Mouse (Mus musculus) neural tube, embryonic 12.5 days (tissue): ENCODE measurements at regions not wholly inside any gene's neighbourhood (a gene's known extent, or its start where the extent isn't known, plus 50 kb on each side); places are given as distances from the start of the nearest gene placed in this dataset.

Source experiments
- ATAC-seq: fragments of 200-750 bp; cut with Nextera tagmentation; 2 replicates; pipeline ENCODE4 v1.8.0; 2017; ENCODE audit warnings: low read depth, mild to moderate bottlenecking, moderate TSS enrichment, moderate library complexity; ENCODE audit not compliant: low FRiP score
- H3K27ac ChIP-seq: fragments of 300-500 bp; sonication (generic); 2 replicates; pipeline ENCODE4 v1.5.1; 2016
- H3K27me3 ChIP-seq: fragments of 300-500 bp; sonication (generic); replicated peaks from 2 replicates; pipeline ENCODE4 v1.6.1; 2016; ENCODE audit warnings: mild to moderate bottlenecking
- H3K36me3 ChIP-seq: fragments of 300-500 bp; sonication (generic); 2 replicates; pipeline ENCODE4 v1.6.1; 2016; ENCODE audit warnings: mild to moderate bottlenecking
- H3K4me1 ChIP-seq: fragments of 300-500 bp; sonication (generic); 2 replicates; pipeline ENCODE4 v1.6.1; 2016
- H3K4me2 ChIP-seq: fragments of 300-500 bp; sonication (generic); replicated peaks from 2 replicates; pipeline ENCODE4 v1.6.1; 2016; ENCODE audit warnings: mild to moderate bottlenecking
- H3K4me3 ChIP-seq: fragments of 300-500 bp; sonication (generic); 2 replicates; pipeline ENCODE4 v1.5.1; 2016
- H3K9ac ChIP-seq: fragments of 300-500 bp; sonication (generic); 2 replicates; pipeline ENCODE4 v1.6.1; 2016; ENCODE audit warnings: mild to moderate bottlenecking
- H3K9me3 ChIP-seq: fragments of 300-500 bp; sonication (generic); 2 replicates; pipeline ENCODE4 v1.6.1; 2016; ENCODE audit warnings: mild to moderate bottlenecking
- WGBS: fragments of 180-500 bp; shearing (Covaris S2); methylation state at CpG from one replicate; pipeline ENCODE4 v1.1.7; 2016; 5-methylcytosine and 5-hydroxymethylcytosine counted together

DNA sequence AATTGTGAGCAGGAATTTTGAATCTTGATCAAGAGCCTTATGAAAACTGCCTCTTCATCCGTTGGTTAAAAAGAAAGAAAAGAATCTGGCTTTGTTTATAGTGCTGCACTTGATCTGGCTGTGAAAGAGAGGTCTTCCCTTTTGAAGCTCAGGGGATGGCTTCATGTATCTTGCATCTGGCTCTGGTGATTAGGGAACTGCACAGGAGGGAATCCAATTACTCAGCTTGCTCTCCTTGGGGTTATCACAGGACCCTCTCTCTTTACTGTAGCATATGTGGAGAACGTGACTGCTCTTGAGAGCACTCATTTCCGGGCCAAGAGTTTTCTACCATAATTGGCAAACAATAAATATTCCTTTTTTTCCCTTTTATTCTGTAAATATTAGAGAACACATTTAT lies 116.6 kb upstream of the Robo2 start:
- no peak for ATAC-seq
- H3K9ac ChIP-seq, result no peak overlapping the region
- no peaks in the 10 kb centered on the region for H3K9me3 ChIP-seq
- no peaks in the 10 kb centered on the region for H3K36me3 ChIP-seq
- H3K4me3 ChIP-seq, result no peak overlapping the region
- WGBS, result 28% methylated on average over 3 of the region's 3 CpGs
- no peak overlapping the region for H3K27ac ChIP-seq
- no peaks in the 10 kb centered on the region for H3K27me3 ChIP-seq
- no peaks in the 10 kb centered on the region for H3K4me1 ChIP-seq
- no peak overlapping the region for H3K4me2 ChIP-seq

DNA sequence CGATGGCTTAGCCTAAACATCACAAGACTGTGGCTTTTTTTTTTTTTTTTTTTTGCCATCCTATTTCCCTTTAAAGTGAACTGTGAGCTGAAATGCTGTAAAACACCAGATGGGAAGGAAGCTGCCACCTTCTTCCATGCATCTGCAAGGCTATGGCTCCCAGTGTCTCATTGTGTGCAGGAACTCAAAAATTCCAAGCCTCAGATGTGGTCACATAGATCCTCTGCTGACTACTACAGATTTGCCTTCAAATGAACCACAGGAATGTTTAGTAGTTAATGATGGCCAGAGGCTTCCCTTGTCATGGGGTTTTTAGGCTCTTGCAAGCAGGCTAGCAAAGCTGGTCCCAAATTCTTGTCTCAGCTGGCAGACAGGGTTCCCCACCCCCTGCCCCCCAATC lies 114.9 kb upstream of the Robo2 start:
- Histone ChIP-seq H3K36me3 (no peaks in the 10 kb centered on the region), H3K27me3 (no peaks in the 10 kb centered on the region), H3K4me3 (no peak overlapping the region), H3K9me3 (no peaks in the 10 kb centered on the region), H3K9ac (no peak overlapping the region), H3K27ac (no peak overlapping the region), H3K4me2 (no peak overlapping the region), H3K4me1 (no peaks in the 10 kb centered on the region)
- 54% methylated on average over 1 of the region's 1 CpGs for WGBS
- no peak for ATAC-seq

DNA sequence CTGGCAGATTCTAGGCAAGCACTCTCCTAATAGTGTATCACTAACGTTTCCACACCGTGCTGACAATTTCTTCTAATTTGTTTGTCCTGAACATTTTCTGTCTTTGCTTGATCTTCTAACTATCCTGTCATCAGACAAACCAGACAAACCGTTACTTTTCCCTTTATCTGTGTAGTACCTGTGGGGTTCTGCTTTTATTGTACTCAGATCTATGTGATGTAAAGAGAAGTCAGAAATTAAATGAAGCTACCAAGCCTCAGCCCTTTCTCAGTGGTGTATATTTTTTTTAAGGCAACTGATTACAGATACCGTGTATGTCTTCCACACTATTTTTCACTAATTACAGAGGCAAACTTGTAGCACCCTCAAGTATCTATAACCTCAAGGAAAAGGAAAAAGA lies 108.9 kb upstream of the Robo2 start:
- H3K36me3 ChIP-seq, result no peaks in the 10 kb centered on the region
- no peaks in the 10 kb centered on the region for H3K27me3 ChIP-seq
- no peaks in the 10 kb centered on the region for H3K9me3 ChIP-seq
- ATAC-seq, result no peak
- H3K4me1 ChIP-seq, result no peaks in the 10 kb centered on the region
- no peak overlapping the region for H3K9ac ChIP-seq
- H3K4me3 ChIP-seq, result no peak overlapping the region
- WGBS, result 84% methylated on average over 4 of the region's 4 CpGs
- no peak overlapping the region for H3K27ac ChIP-seq
- H3K4me2 ChIP-seq, result no peak overlapping the region

DNA sequence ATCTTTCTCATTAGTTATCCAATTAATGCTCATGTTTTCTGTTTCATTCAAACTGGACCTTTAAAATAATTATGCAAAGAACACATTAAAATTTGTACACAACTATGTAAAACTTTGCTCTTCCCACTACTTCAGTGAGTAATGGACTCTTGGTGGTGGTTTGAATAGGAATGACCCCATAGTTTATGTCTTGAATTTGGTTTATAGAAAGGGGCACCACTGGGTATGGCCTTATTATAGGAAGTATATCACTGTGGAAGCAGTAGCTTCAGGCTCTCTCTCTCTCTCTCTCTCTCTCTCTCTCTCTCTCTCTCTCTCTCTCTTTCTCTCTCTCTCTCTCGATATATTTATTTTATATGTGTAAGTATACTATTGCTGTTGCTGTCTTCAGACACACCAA lies 106.3 kb upstream of the Robo2 start:
- no peak for ATAC-seq
- Histone ChIP-seq H3K36me3 (no peaks in the 10 kb centered on the region), H3K27ac (no peak overlapping the region), H3K9ac (no peak overlapping the region), H3K27me3 (no peaks in the 10 kb centered on the region), H3K9me3 (no peaks in the 10 kb centered on the region), H3K4me1 (no peaks in the 10 kb centered on the region), H3K4me2 (no peak overlapping the region), H3K4me3 (no peak overlapping the region)
- 89% methylated on average over 1 of the region's 1 CpGs for WGBS

DNA sequence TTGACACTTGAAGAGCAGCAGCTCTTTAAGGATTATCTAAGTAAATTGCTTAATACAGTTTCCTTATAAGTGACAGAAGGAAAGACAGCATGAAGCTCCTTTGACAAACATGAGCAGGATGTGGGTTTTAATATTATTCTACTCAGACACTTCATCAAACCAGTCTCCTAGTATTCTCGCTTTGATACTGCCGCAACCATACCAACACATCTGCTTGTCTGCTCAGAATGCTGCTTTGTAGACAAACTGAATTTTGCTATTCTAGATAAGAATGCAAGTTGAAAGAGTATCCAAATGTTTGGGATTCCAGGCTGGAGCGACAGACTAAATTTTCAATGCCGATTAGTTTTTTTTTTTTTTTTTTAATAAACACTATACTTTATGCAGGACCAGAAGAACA lies 105.7 kb upstream of the Robo2 start:
- ATAC-seq, result no peak

DNA sequence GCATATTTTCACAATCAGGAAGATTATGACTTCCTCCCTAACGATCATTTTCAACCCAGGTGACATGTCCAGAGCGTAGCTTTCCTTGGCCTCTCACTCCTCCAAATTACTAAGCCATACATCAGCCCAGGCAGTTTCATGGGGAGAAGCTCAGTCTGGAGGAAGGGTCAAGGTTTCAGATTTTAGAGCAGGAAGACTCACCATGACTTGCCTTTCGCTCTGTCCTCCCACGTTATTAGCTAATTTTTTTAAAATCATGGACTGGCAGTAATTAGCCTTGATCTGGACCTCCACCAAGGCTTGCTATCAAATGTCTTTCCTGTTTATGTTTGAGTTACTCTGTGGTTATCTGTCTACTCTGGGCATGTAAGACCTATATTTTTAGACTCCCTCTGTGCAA lies 102.9 kb upstream of the Robo2 start:
- ATAC-seq, result no peak
- no peak overlapping the region for H3K9ac ChIP-seq
- no peaks in the 10 kb centered on the region for H3K4me1 ChIP-seq
- 77% methylated on average over 4 of the region's 4 CpGs for WGBS
- H3K4me2 ChIP-seq, result no peak overlapping the region
- H3K9me3 ChIP-seq, result no peaks in the 10 kb centered on the region
- no peak overlapping the region for H3K4me3 ChIP-seq
- H3K27me3 ChIP-seq, result no peaks in the 10 kb centered on the region
- no peaks in the 10 kb centered on the region for H3K36me3 ChIP-seq
- no peak overlapping the region for H3K27ac ChIP-seq

More for the DNA sequence above, 105.7 kb upstream of the Robo2 start:
- Histone ChIP-seq H3K4me1 (no peaks in the 10 kb centered on the region), H3K36me3 (no peaks in the 10 kb centered on the region), H3K9me3 (no peaks in the 10 kb centered on the region), H3K4me2 (no peak overlapping the region), H3K9ac (no peak overlapping the region), H3K27ac (no peak overlapping the region), H3K4me3 (no peak overlapping the region), H3K27me3 (no peaks in the 10 kb centered on the region)
- WGBS, result 92% methylated on average over 4 of the region's 4 CpGs

DNA sequence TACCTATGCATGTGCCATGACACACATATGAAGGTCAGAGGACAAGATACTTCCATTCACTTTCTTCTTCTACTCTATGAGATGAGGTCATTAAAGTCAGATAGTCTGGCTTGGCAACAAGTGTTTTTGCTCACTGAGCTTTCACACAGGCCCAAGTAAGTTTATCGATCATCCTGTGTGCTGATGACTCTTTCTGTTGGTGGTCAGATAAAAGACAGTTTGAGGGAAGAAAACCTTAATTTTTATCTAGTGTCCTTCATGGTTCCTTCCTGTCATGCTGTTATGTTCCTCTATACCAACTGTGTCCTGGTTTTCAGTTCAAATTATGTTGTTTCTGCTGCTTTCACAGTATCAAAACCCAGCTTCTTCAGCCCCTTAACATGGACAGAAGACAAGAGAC lies 98.8 kb upstream of the Robo2 start:
- WGBS, result 100% methylated on average over 1 of the region's 1 CpGs
- no peak overlapping the region for H3K4me3 ChIP-seq
- no peaks in the 10 kb centered on the region for H3K4me1 ChIP-seq
- no peak overlapping the region for H3K4me2 ChIP-seq
- H3K27ac ChIP-seq, result no peak overlapping the region
- no peaks in the 10 kb centered on the region for H3K9me3 ChIP-seq
- H3K27me3 ChIP-seq, result no peaks in the 10 kb centered on the region
- no peak for ATAC-seq
- no peak overlapping the region for H3K9ac ChIP-seq
- H3K36me3 ChIP-seq, result no peaks in the 10 kb centered on the region

DNA sequence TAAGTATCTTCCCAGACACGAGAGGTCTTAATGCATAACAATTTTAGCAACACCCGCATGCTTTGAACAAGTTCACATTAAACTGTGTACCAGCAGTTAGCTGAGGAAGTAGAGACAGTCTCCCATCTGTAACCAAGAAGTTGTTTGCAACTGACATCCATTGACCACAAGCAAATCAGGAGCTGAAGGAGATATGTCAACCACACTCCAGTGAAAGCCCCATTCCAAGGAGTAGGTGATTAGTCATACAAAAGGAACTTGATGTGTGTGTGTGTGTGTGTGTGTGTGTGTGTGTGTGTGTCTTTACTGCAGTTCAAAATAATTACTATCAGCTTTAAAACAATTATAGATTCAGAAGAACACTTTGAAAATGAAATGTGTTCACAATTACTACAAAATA lies 97.9 kb upstream of the Robo2 start:
- Histone ChIP-seq H3K27ac (no peak overlapping the region), H3K9ac (no peak overlapping the region), H3K4me1 (no peaks in the 10 kb centered on the region), H3K36me3 (no peaks in the 10 kb centered on the region), H3K4me3 (no peak overlapping the region), H3K27me3 (no peaks in the 10 kb centered on the region), H3K4me2 (no peak overlapping the region), H3K9me3 (no peaks in the 10 kb centered on the region)
- WGBS, result 91% methylated on average over 2 of the region's 2 CpGs
- ATAC-seq, result no peak

DNA sequence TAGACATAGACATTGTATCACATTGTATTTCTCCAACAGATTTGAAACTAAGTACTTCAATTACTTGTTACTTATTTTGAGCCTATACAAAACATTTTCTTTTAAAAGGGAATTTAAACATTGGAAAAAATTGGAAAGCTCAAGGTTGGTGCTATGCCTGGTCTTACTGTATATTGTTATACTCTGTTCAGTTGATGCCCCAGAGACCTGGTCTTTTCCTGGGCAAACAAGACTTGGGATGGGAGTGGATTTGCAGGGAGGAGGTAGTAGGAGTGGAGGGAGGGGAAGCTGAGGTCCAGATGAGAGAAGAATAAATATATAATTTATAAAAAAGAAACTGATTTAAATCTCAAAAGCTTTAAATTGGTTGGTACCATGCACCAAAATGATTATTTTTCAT lies 95.1 kb upstream of the Robo2 start:
- no peak for ATAC-seq

DNA sequence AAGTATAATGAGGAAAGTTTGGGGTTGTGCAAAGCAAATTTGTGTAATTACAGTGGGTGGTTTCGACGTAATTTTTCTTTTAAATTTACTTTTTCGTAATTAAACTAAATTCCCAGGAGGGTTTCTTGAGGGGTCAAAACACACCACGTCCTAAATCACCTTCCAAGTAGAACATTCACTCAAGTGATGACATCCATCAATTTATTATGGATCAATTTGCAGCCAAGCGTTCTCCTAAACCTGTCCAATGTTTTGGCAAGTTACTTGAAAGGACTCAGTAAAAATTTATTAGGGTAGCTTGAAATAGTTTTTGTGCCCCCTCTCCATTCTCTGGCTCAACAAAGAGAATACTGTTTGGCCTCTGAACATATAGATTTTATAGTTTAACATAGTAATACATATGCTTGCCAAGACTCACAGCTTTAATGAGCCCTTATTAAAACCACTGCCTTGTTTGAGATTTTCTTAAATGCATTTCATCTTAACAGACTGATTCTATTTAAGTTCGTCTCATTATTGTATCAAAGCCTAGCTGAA lies 94.6 kb upstream of the Robo2 start:
- no peaks in the 10 kb centered on the region for H3K4me1 ChIP-seq
- no peak overlapping the region for H3K4me2 ChIP-seq
- no peaks in the 10 kb centered on the region for H3K36me3 ChIP-seq
- 66% methylated on average over 6 of the region's 6 CpGs for WGBS
- no peak overlapping the region for H3K4me3 ChIP-seq
- H3K9ac ChIP-seq, result no peak overlapping the region
- no peak overlapping the region for H3K27ac ChIP-seq
- H3K27me3 ChIP-seq, result no peaks in the 10 kb centered on the region
- no peaks in the 10 kb centered on the region for H3K9me3 ChIP-seq
- no peak for ATAC-seq

More for the DNA sequence above, 95.1 kb upstream of the Robo2 start:
- Histone ChIP-seq H3K27ac (no peak overlapping the region), H3K4me1 (no peaks in the 10 kb centered on the region), H3K4me2 (no peak overlapping the region), H3K36me3 (no peaks in the 10 kb centered on the region), H3K9me3 (no peaks in the 10 kb centered on the region), H3K4me3 (no peak overlapping the region), H3K27me3 (no peaks in the 10 kb centered on the region), H3K9ac (no peak overlapping the region)

DNA sequence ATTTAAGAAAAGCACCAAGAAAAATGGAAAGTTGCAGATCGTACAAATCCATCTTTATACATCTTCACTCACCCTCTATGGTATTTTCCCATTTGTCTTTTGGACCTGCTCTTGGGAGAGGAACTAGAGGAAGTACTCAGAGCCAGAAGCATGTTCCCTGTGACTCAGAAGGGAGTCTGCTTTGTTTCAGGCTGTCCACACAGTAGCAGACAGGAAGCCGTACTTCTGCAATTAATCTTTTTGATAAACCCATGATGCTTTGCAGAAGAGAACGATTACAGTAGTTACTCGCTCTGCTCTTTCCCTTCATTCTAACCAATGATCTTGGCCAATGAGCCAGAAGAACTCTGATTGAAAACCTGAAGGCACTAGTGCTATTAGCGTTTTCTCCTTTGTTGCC lies 92.8 kb upstream of the Robo2 start:
- WGBS, result 86% methylated on average over 5 of the region's 5 CpGs
- Histone ChIP-seq H3K4me3 (no peak overlapping the region), H3K36me3 (no peaks in the 10 kb centered on the region), H3K27me3 (no peaks in the 10 kb centered on the region), H3K4me2 (no peak overlapping the region), H3K9ac (no peak overlapping the region), H3K9me3 (no peaks in the 10 kb centered on the region), H3K27ac (no peak overlapping the region), H3K4me1 (no peaks in the 10 kb centered on the region)
- ATAC-seq, result no peak

DNA sequence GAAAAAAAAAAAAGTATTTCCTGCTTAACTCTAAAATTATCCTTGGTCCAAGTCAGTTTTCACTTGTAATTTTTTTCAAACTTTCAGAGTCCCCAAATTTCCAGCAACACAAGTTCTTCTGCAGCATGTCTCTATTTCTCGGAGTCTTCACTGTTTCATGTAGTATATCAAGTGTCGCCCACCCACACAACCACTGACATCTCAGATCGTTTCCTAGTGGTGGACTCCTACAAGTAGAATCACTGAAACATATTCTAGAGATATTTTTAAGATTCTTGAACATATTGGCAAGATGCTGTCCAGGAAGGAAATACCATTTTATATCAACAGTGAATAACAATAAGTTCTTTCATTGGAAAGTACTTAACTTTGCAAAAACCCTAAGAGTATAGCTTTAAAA lies 89.1 kb upstream of the Robo2 start:
- Histone ChIP-seq H3K4me3 (no peak overlapping the region), H3K9ac (no peak overlapping the region), H3K36me3 (no peaks in the 10 kb centered on the region), H3K27me3 (no peaks in the 10 kb centered on the region), H3K27ac (no peak overlapping the region), H3K4me1 (no peaks in the 10 kb centered on the region), H3K9me3 (no peaks in the 10 kb centered on the region), H3K4me2 (no peak overlapping the region)
- no peak for ATAC-seq
- 89% methylated on average over 3 of the region's 3 CpGs for WGBS

DNA sequence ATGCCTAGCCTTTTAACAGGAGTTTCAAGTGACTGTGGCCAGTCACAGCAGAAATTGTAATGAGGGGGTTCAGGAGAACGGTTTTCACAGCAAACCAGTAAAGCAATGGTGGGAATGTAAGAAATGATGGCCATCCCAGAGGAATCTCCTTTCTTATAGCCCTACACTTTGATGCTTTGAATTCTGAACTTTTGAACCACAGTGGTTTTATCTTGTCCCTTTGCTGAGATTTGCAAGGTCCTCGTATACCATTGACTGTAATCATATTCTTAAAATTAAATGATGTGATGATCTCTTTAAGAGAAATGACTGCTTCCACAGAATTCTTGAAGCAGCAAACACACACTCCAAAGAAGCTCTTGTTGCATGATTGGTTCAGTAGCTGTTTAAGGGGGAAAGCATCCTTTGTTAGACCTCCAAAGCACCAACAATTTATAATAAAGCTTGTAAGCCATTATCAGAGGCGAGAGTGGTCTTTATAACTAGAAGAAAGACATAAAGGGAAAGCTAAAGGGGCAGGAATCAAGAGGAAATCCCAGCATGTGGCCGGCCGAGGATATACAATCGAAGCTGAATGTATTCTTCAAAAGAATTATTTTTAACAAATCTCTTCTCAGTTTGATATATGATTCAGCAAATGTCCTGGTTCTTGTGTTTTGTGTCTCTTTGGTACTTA lies 56.3 kb upstream of the Robo2 start:
- H3K9me3 ChIP-seq, result no peaks in the 10 kb centered on the region
- no peak overlapping the region for H3K27ac ChIP-seq
- no peaks in the 10 kb centered on the region for H3K36me3 ChIP-seq
- no peak overlapping the region for H3K4me3 ChIP-seq
- no peak overlapping the region for H3K4me2 ChIP-seq
- H3K27me3 ChIP-seq, result no peaks in the 10 kb centered on the region
- ATAC-seq, result no peak
- no peaks in the 10 kb centered on the region for H3K4me1 ChIP-seq
- WGBS, result 43% methylated on average over 6 of the region's 6 CpGs
- no peak overlapping the region for H3K9ac ChIP-seq
